Mouse (Mus musculus) kidney, postnatal 10 days (tissue): ENCODE results near the gene Plpp3.
A peak's percentile ranks its signal among the peaks of the same experiment; 100 is the strongest.

Experiments used
- DNase-seq: peaks from one replicate; pipeline ENCODE4 v3.0.0; 2021; ENCODE audit warnings: mixed read lengths

Plpp3 gene

GRCm38 (mm10) chr4:105158651-105159530, 1.7 kb downstream of the Plpp3 start:
- peak; percentile 54 for DNase-seq

GRCm38 (mm10) chr4:105159531-105159870, 2.4 kb downstream of the Plpp3 start:
- no peak for DNase-seq

GRCm38 (mm10) chr4:105160470-105160869, 3.3 kb downstream of the Plpp3 start:
- DNase-seq, result no peak

DNA sequence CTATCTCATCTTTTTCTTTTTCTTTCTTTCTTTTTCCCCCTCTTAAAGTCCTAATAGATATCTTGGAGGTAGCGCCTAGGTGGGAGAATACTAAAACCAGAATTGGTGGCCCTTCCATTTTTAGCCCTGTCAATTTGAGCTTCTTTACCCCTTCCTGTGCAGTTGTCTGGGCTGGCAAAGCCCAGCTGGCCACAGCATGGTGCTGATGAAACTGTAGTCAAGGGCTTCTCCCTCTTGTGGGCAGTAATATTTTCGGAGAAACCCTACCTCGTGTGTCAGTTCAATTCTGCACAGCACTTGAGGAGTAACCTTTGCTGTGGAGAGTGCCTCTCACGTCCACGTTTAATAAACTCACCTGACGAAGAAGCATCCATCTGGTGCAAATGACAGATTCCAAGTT, 4.9 kb downstream of the Plpp3 start:
- DNase-seq, result no peak

- DNase-seq, result no peak
Measured at GRCm38 (mm10) chr4:105162676-105163075, 5.5 kb downstream of the Plpp3 start.

DNA sequence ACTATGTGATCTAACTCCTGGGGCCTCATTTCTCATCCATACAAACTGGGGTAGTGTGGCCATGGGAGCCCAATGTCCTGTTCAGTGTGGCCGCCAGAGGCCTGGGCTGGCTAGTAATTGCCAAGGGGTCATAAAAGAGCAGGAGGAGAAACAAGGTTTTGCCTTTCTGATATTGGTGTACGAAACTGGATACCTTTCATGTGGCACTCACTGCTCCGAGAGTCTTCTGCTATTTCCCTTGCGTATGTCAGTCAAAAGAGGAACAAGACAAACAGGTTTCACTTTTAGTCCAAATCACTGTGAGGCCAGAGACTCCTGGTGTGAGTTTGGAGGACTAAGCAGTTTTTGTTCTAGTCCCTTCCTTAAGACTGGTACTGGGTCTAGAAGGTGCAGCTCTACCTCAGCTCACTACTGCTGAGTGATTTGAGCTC, 6.8 kb downstream of the Plpp3 start:
- DNase-seq, result no peak

DNA sequence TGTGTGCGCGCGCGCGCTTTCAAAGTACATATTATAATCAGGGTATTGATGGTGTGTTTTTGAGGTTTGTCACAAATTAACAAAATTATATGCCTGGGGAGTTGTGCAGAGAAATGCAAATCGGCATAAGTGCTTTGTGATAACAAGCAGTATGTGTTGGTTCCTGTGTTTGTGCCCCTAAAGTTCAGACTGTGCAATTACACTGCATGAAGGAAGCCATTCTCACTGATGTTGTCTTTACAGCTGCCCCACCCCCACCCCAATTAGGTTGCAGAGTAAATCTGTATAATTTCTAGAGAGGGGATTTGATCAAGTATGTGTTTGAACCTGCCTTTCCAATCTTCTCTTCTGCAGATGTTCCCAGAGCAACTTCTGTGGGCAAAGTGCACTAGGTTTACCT, 7.8 kb downstream of the Plpp3 start:
- no peak for DNase-seq

DNA sequence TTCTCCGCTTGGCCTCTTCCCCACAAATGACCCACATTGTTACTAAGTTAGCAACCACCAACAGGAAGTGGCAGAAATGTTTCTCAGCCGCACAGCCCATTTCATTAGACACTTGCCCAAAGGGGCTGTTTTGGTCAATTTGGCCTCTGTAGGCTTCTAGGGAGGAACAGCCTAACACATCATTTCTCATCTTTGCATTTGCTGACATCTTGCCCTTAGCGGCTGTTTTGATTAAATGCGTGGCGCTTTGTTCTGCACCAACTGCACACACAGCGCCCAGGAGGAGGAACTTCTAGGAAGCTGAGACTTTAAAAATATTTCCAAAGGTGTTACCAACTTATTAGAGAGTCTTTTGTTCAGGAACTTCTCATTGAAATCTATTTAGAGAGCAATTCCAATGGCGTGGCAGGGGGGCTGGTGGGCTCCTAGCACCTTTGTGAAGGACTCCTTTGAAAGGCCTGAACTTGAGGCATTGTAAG, 12.0 kb downstream of the Plpp3 start:
- DNase-seq, result no peak

- DNase-seq, result no peak
Measured at GRCm38 (mm10) chr4:105169826-105170810, 13.0 kb downstream of the Plpp3 start.

DNA sequence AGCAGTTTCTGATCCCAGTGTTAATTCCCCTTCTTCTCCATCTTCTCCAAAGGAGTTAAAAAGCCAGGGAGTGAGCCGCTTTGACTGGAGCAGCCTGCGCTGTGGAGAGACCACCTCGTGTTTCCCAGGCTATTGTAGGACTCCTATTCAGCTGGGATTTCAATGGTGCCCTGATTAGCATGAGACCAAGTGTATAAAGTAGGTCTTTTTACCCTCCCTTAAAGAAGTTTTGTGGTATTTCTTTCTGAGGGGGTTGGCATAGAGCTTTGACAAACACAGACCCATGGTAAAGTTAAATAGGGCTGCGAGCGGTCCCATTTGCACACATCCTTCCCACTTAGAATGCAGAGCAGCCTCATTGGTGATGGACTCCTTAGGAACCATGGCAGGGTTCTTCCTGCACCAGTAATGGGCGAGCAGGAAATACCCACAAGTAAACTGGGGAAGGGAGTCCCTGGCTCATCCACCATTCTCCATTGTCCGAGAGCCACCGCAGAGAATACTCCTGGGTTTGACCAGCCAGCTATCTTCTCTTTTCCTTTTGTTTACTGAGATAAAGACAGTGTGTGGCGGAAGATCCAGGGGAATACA, 13.8 kb downstream of the Plpp3 start:
- DNase-seq, result no peak

GRCm38 (mm10) chr4:105171432-105171831, 14.3 kb downstream of the Plpp3 start:
- DNase-seq, result no peak

GRCm38 (mm10) chr4:105174778-105175177, 17.6 kb downstream of the Plpp3 start:
- no peak for DNase-seq

GRCm38 (mm10) chr4:105175255-105176035, 18.3 kb downstream of the Plpp3 start:
- no peak for DNase-seq

DNA sequence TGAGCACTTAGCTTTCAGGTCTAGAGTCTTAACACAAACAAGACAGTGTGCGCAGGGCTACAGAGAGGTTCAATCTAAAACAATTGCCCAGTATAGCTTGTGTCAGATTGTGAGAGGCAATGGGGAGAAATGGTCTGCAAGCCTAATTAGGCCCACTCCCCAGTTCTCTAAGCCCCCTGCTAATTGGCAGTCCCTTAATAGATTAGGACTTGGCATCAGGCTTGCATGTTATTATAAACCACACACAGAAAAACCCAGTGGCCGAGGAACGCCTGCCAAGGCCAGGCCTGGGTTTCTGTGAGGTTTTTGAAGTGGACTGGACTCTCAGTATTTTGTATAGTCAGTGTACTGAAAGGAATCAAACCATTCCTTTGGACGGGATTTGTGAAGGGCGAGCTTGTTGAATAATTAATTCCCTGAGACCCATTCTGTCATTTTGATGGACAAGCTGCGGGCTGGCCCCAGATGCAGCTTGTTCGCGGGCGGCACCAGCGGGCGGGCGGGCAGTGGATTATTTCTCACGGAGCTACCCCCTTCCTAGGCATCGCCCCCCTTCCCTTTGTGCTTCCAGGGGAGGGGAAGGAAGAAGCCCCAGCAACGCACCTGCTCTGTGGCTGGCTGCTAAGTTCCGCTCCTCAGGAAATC, 24.0 kb downstream of the Plpp3 start:
- no peak for DNase-seq

- no peak for DNase-seq
Measured at GRCm38 (mm10) chr4:105181659-105182167, 24.6 kb downstream of the Plpp3 start.

DNA sequence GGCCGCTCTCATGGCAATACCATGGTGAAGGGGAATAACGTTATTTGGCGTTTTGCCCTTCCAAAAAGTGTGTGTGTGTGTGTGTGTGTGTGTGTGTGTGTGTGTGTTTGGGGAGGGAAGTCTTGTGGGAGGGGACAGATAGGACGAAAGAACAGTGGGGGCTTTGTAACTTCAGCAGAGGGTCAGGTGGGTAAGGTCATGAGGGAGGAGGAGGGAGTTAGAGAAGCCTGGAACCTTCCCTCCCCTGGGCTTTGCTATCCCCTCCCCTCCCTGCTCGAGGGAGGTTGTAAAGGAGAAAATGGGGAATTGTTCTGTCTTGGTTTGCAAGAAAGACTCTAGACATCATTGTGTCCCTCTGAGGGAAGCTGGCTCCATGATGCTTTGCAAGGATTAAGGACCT, 25.1 kb downstream of the Plpp3 start:
- DNase-seq, result no peak

- DNase-seq, result no peak
Measured at GRCm38 (mm10) chr4:105184490-105184889, 27.3 kb downstream of the Plpp3 start.

GRCm38 (mm10) chr4:105184924-105185323, 27.8 kb downstream of the Plpp3 start:
- DNase-seq, result no peak

DNA sequence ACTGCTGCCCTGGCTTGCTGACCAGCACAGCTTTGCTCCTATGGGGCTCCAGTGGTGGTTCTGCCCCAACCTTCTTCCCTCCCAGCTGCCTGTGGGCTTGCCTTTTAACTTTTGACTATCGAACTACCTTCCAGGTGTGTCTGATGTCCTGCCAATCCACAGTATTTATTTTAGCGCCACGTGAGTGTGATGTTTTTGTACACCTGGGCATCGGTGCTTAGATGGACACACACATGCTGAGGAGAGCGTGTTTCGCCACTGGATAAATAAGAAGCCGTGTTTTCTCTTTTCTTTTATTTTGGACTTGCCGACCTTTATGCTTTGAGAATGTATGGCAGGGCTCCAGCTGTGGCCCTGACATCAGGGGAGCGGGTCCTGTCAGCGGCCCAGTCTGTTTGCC, 29.5 kb downstream of the Plpp3 start:
- DNase-seq, result no peak

DNA sequence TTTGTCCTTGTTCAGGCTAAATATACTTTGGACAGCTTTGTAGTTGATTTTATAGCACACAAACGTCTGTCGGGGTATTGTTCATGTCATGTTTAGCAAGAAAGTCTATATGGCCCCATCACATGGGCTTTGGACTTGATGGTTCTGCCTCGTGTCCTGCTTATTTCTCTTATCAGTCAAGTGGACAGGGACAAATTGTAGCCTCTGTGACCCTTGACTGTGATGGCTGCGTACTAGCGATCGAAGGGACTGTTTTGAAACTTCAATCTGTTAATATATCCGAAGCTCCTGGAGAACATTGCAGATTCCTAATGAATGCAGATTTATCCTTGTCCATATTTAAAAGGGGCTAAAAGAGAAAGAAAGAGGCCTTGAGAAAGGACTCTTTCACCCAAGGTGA, 30.7 kb downstream of the Plpp3 start:
- no peak for DNase-seq

GRCm38 (mm10) chr4:105188801-105189200, 31.7 kb downstream of the Plpp3 start:
- no peak for DNase-seq

- DNase-seq, result no peak
Measured at GRCm38 (mm10) chr4:105190826-105191225, 33.7 kb downstream of the Plpp3 start.
